Mouse (Mus musculus) left cerebral cortex, adult 9 months (tissue): ENCODE measurements at regions not wholly inside any gene's neighbourhood (a gene's known extent, or its start where the extent isn't known, plus 50 kb on each side); places are given as distances from the start of the nearest gene placed in this dataset.

Experiments
- DNase-seq, 2 experiments: peaks; one replicate each; pipeline ENCODE4 v3.0.0; 2022; ENCODE audit warnings: low spot score in 2 of 2

DNA sequence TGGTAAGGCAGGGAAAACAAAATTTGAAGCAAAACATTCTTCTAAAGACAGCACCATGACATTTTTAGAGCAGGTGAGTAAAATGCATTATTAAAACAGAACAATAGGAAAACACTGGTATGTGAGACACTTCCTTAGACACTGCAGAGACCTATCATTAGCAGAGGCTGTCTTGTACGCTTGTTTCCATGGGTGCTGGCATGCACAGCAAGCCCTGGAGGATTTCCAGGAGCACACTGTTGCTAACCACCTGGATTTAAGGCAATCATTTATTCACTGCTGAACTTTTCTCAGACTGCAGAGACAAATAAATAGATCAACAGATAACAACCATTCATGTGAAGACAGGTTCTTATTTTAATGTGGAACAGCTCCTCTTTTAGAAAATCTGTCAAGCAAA is 127.7 kb downstream of the Pros1 start:
- no peak for DNase-seq

DNA sequence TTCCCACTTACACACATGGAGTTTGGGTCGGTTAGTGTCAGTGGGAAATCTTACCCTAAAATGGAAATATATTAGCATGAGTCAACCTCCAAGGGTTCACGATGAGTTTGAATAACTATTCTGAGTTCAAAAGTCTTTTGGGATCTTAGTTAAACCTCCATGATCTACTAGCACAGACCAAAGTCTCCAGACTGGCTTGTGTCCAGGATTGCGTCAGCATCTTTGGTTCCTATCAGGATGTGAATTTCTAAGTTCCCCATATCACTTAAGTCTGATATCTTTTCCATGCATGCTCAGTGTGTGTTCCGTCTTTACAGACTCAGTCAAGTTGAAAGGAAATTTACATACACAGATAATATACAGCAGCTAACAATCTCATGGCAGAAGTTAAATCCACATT is 128.5 kb downstream of the Pros1 start:
- DNase-seq = no peak

DNA sequence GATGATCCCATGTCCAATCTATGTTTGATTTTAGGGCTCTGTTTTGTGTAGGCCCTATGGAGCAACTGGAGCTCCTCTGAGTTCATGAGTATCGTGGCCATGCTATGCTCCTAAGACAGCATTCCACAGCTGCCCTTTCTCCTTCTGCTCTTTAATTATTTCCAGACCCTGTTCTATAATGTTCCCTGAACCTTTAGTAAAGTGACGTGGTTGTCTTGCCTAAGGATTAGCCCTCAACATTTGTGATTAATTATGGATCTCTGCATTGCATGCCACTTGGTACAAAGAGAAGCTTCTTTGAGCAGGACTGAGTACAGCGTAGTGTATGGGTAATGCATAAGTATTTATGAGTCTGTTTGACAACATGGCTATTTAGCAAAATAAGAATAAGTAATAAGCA is 141.4 kb downstream of the Pros1 start:
- no peak for DNase-seq

DNA sequence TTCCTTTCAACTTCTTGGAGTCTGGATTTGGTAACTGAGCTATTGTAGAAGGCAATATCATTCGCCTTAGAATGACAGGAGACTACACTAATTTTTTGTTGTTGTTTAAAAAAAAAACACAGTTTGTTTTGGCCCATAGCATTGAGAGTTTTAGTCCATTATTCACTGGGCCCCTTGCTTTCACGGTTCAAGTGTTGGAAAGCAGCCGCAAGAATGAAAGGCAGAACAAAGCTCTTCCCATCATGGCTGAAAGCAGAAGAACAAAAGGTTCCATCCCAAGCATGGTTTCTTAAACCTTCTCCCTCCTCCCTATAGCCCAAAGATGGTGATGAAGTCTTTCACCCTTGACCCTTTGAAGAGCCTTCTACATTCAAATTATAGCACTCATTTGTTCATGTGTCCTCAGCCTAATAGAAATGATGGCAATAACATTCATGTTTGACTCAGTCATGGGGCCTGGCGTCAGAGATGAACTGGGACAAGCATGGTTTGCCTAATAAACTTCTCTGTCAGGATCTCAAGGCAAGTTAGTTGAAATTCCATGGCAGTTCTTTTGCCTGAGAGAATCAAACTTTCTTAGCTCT is 157.1 kb downstream of the Pros1 start:
- DNase-seq = no peak

DNA sequence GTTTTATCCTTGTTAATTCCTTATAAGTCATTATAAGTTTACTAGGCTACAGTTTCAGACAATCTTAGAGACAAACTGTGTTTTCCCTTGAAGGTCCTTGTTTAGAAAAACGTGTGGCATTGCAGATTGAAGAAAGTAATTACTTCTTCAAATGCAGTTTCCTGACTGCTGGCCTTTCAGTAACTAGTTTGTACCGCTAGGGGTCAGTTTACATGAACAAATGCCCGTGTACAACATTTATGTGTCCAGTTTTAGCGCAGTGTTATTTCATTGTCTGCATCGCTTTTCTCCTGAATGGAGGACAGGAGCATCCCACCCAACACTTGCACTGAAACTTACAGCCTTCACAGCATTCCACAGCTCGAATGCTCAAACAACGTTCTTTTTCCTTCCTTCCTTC is 160.3 kb downstream of the Pros1 start:
- peak in 1 of 2 experiments; percentile 19 for DNase-seq

DNA sequence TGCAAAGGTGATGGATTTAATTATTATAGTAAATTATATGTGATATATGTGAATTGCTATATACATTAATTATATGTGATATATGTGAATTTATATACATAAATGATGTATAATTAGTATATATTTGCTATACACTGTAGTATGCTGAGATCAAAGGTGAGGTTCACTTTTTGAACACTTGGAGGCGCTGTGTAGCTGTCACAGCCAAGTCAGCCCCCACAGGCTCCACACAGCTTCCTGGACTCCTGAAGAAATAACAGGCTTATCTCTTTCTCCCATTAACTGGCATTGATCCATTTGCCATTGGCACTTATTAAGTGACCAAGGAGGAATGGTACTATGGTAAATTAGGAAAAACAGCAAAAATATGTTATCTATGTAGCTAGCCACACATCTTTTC is 162.0 kb downstream of the Pros1 start:
- peak in 1 of 2 experiments; percentile 5 for DNase-seq

DNA sequence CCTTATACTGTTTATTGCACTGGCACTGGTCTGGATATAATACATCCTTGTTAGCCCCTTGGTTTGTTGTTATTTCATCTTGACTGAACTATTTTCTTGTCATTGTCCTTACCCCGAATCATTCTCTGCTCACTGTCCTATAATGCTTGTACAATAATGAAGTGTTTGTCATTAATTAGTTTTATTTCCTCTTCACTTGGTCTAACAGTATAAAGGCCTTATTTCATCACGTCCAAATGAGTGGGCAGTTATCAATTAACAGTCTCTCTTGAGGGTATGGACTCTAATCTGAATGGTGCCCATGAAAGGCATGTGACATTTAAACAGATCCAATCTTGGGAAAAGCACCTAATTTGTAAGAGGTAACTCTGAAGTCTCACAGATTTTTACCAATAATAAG is 162.6 kb downstream of the Pros1 start:
- DNase-seq = no peak

DNA sequence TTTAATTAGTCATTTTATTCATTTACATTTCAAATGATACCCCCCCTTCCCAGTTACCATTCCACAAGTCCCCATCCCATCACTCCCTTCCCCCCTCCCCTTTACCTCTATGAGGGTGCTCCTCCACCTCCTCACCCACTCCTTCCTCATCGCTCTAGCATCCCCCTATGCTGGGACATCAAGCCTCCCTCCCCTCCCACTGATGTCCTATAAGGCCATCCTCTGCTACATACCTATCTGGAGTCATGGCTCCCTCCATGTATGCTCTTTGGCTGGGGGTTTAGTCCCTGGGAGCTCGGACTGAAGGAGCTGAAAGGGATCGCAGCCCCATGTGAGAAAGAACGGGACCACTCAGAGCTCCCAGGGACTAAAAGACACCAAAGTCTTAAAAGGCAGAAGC is 176.3 kb downstream of the Pros1 start:
- DNase-seq = no peak

DNA sequence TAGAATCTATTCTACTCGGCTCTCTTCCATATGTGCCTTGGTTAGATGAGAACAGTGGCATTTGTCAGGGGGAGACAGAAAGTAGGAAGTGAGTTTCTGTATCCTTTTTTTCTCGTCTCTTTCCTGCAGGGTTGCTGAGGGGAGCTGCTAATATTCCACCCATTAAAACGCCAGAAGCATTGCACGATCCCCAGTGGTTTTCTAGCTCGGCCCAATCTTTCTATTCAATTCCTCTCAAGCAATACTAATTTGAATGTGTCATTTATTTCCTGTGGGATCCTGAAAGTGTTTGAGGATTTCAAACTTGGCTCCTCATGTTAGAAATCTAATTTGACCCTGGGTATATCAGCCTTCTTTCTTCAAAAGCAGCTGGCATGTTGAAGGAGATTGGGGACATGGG is 176.9 kb downstream of the Pros1 start:
- no peak for DNase-seq

DNA sequence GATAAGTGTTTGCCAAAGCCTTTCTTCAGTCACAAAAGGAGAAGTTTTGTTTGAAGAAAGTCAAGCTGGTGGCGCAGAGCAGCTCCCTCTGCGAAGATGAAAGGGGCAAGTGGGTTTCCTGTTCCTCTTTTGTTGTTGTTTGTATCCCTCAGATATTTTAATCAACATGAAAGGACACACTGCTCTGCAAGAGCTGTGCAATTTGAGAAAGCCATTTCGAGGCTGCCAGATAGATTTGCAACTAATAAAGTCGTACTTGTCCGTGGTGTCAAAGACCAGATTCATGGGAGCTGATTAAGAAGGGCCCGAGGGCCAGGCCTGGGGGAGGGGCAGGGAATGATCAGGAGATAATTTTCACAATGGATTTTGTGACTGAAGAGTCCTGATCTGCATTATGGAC is 177.7 kb downstream of the Pros1 start:
- no peak for DNase-seq

DNA sequence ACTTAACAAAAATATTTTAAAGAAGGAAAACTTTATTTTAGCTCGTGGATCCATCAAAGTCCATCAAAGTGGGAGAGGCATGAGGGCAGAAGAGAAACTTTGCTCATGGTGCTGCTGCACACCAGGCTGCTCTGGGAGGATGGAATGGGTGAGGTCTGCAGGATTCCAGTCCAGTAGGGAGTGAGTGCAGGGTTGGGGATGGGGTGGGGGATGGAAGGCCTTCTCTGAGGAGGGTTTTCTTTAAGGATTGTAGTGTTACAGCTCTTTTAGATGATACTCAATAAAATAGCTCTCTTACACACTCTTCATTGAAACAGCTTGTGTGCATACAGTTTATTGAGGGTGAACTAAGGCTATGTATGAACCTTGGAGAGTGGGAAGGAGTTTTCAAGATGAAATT is 195.0 kb downstream of the Pros1 start:
- DNase-seq = no peak

DNA sequence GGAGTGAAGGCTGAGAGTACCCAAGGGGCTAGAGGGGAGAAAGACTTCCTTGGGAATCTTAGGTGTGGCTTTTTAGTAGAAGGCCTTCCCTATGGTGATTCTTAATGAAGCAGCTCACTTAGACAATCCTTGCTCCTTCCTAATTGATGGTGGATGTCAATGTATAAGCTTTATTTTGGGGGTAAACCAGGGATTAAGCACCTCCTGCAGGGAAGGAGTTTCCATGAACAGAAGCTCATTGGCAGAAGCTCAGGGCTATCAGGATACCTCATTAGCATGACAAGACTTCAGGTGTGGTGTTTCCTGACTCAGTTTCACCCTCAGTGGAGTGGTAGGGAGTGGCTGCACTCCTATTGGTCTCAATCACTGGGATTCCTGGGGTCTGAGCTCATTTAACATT is 208.8 kb downstream of the Pros1 start:
- DNase-seq = no peak

DNA sequence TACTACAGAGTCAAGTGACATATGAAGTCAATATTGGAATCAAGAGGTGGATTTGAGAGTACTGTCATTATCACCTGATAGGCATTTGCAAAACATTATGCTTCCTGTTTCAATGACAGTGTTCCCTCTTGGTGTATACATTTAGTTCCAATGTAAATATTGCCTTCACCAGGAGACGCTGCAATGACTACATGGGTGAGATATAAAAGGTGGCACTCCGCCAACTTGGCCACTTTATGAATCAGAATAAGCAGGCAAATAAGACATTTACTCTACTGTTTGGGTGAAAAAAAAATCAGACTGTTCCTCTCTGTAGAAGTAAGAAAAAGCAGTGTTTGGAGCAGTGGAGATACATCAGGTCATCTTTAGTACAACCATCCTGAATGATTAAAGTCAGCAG is 215.9 kb downstream of the Pros1 start:
- DNase-seq = no peak

DNA sequence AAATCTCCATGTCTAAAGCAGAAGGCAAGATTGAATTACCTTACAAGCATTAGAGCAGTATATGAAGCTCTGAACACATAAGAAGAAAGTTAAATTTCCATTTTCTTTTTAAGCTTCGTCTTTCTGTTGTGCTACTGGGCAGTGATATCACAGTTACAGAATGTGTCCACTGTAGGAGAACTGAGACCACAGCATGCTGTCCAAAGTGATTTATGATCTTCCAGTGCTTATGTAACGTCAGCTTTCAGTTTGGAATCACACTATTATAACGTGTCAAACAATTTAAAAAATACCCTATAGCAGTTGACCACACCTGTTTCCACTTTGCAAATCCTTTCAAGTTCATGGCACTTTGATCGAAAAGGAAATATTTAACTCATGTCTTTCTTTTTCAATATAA is 221.7 kb downstream of the Pros1 start:
- DNase-seq = no peak

DNA sequence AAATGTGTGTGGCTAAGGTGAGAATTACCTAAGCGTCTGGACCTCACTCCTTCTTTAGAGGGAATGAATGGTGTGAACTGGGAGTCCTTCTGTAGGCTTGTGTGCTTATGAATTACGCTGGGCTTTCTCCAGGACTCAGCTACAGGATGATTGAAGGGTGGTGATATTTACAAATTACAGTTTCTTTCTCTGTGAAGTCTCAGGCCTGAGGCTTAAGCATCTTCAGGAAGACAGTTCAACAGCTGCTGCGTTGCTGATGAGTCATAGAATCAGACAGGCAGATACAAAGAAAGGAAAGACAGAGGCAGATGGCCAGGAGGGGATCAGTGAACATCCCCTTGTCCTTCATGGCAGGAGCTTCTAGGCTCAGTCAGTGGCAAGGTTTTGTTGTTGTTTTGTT is 227.3 kb downstream of the Pros1 start:
- no peak for DNase-seq

DNA sequence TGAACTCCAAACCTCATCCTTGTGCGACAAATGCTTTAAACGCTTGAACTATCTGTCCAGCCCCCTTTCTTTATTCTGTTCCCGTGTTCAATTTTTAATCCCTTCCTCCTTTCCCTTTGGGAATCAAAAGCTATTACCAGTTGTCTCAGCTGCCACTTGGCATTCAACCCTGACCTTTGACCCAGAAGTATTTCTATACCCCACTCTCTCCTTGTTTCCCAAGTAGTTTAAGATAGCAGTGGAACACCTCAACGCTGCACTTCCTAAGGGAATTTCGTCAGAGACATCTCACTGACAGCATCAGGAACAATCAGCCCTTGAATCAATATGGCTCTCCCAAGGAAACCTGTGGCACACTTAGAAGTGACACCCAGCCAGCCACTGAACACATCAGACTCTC is 229.1 kb downstream of the Pros1 start:
- DNase-seq = no peak

DNA sequence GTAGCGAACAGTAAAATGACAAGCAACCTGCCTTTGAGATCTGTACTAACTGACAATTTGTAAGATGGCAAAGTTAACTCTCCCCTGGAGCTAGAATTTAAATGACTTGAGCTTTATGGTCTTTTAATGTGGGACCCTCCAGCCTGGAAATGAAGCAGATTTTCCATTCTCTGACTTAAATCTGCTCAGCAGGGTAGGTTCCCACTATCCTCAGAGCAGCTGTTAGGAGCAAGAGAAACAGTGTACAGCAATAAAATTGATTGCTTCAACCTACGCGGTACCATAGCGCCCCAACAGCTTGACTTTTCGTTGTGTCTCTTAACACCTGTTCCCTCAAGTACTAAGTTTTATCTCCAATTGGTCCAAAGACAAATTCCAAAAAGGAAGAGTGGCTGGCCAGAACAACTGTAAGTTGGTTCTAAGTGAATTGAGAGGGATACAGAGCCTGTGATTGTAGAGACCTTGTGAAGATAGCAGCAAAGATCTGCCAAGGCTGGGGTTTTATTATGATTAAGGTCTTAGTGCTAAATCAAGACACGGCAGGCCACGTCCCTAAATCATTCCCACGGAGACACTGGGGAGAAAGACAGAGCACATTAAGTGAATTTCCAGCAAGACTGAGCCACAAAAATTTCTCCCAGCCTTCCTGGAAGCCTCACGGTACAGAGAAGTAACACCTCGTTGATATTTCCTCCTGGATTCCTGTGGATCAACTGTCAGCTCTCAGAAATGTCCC is 230.1 kb downstream of the Pros1 start:
- DNase-seq = no peak

DNA sequence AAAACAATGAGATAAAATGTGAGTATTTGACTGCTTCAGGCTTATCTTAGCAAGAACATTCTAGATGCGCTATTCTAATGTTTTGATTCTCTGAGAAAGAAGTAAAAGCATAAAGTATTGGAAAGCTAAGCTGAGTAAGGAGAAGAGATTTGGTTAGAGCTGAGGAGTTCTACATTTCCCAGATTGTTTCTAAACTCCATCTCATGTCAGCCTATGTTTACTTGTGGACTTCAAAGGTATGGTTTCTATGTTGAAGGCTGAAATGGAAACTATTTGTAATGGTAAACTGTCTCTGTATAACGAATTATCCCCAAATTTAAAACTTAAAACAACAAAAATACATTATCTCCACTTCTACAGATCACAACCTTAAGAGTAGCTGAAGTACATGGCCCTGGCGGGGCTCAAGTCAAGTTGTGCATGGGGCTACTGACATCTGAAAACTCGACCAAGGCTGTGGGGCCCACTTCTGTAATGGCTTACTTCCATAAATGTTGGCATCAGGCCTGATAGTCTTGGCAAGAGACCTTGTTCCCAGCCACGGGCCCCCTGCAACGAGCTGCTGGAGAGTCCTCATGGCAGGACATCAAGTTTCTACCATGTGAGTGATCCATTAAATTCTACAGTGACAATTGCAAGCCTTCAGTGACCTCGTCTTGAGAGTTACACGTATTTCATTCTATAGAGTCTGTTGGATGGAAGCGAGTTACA is 232.1 kb downstream of the Pros1 start:
- no peak for DNase-seq

DNA sequence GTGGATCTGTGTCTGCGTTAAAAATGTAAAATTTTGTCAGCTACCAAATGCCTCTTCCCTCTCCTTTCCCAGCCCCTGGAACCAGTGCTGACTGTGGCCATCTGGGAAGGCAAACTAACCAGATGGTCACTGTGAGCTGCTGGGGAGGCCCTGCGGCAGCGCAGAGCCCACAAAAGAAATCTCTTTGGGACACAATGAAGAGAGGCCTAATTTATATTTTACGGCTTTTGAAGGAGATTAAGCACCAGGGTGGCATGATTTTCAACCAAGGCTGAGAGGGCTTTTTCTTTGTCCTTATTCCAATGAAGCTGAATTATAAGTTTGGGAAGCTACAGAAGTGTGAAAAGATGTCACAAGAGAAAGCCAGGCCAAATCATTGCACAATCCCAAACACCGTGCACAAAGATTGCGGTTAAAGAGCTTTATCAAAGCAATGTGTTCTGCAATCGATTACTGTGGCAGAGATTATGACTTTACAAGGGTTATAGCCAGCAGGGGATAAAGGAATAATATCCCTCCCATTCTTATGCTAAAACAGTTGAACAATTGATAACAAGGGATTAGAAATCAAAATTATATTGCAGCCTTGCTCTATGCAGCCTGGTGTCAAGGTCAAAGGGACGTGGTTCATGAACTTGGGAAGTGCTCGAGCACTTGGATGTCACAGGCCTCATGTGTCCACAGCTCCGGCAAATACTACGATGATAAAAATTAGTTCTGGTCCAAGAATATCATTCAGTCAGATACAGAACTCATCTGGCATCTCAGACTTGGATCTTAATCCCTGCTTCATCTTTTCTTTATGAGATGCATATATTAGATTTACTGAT is 237.6 kb downstream of the Pros1 start:
- DNase-seq = peak; percentile 22 to 58

DNA sequence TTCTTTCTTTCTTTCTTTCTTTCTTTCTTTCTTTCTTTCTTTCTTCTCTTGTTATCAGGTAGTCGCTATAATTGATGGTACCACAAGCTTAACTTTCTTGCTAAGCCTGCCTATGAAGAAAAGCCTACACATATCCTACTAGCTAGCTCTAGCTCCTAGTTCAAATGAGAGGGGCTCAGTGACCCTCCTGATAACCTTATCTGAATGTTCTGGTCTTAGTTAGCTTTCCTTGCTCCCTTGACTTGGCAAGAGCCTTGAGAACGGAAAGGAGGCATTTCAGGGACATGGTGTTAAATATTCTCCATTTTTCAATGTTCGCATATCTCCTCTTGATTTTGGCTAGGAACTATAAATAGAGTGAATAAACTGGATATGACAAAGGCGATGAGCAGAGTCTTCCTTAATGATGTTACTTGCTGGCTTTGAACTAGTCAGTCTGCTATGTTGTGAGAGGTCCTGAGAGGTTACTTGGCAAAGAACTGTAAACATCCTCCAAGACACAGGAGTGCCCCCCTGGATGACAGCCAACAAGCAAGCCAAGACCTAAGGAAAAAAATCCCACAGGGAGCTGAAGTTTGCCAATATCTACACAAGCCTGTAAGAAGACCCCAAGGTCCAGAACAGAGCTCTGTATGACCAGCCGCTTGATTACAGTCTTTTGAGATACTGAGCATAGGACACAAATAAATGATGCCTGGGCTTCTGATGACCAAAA is 240.2 kb downstream of the Pros1 start:
- DNase-seq = no peak

DNA sequence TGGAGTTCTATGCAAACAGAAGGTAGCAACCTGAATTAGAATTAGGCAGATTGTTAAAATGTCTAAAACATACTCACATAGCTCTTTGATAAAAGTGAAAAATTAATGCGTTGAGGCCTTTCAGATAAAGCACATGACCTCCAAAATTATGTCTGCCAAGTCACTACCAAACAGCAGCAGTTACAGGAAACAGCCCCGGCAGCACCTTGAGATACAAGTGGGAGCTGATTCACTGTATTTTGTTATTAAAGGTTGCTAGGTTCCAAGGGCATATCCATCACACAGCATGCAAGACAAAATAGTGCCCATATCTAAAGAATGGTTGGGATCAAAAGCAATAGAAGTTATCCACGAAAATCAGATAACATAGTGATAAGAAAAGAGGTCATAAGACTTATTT is 248.3 kb downstream of the Pros1 start:
- no peak for DNase-seq

DNA sequence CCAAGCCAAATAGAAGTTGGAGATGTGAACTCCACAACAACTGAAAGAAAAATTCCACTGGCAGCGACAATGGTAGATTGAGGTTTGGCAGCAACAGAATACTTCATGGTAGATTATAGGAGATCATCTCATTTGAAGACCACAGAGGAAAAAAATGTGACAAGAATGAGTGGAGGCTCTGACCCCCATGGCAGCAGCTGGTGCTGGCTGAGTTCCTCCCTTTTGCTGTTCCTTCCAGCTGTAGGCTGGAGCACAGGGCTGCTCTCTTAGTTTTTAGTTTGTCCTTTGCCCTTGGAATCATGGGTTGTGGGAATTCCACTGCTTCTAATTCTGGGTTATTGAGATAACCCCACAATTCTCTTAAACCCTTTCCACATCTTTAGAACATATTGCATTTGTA is 248.8 kb downstream of the Pros1 start:
- no peak for DNase-seq
